Mouse (Mus musculus): ENCODE data around the gene Gfap.

Gene Gfap

DNA sequence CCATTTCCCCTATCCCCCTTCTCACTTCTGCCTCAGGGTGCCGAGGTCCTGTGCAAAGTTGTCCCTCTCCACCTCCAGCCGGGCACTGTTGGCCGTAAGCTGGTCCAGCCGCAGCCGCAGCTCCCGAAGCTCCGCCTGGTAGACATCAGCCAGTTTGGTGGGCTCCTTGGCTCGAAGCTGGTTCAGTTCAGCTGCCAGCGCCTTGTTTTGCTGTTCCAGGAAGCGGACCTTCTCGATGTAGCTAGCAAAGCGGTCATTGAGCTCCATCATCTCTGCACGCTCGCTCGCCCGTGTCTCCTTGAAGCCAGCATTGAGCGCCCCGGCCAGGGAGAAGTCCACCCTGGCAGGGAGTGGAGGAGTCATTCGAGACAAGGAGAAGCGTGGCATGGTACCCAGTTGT lies 4.1 kb downstream of the Gfap start:
- no peak for DNase-seq (ENCODE audit: low spot score in 2 of 2)

DNA sequence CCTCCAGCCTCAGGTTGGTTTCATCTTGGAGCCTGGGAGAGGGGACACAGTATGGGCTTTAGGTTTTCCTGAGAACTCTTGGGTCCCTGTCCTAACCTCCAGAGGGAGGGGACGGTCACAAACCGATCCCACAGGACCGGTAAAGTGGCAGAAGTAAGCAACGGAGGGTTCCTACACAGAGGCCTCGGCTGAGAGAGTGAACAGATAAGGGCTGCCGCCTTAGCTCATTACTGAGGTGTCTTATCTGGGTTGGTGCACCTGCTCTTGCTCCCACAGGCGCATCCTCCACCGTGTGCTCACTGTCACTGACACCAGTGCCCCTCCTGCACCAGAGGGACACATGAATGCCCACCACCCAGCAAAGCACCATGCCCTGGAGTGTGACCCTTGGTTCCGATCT lies 4.9 kb downstream of the Gfap start:
- no peak for DNase-seq (ENCODE audit: low spot score in 2 of 2)

DNA sequence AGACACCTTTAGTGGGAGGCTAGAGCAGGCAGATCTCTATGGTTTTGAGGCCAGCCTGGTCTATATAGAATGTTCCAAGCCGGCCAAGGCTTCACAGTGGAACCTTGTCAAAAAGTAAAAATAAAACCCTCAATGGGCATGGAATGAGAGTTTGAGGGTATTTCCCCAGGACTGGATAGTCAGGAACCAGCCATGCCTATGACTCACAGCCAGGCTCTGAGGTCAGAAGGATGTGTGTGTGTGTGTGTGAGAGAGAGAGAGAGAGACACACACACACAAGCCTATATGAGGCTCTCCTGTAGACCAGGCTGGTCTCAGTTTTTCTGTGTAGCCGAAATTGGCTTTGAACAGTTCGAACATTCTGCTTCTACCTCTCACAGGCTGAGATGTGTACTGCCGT lies 6.0 kb downstream of the Gfap start:
- no peak for DNase-seq (ENCODE audit: low spot score in 2 of 2)

DNA sequence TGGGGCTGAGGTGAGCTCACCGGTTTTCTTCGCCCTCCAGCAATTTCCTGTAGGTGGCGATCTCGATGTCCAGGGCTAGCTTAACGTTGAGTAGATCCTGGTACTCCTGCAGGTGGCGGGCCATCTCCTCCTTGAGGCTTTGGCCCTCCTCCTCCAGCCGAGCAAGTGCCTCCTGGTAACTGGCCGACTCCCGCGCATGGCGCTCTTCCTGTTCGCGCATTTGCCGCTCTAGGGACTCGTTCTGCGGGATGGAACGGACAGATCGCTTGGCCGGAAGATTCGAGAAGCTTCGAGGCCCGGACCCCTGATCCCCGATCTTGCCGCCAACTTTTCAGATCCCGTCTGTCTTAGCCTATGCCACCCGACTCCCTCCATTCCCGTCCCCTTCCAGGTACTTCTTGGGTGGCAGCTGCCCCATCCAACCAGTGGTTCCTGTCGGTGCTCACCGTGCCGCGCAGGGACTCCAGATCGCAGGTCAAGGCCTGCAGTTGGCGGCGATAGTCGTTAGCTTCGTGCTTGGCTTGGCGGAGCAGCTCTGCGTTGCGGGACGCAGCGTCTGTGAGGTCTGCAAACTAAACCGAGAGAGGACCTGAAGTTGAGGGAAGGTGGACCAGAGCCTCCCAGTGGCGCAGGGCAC lies 7.6 kb downstream of the Gfap start:
- DNase-seq (ENCODE audit: low spot score in 2 of 2), result no peak

DNA sequence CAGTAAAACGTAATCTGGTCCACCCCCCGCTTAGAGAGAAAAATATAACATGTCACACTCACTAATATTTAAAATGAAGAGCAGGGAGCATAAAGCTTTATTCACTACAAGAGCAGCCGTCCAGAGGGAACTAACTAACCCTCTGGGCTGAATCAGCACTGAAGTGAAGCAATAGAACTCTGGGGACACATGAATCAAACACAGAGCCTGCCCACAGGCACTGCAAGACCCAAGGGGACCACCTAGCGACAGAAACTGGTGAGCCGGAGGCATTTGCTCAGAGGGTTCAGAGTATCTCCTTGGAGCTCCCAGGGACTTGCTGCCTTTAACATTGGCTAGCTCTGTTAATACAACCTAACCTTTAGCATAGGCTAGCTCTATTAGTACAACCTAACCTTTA lies 10.6 kb downstream of the Gfap start:
- no peak for DNase-seq (ENCODE audit: low spot score in 2 of 2)

DNA sequence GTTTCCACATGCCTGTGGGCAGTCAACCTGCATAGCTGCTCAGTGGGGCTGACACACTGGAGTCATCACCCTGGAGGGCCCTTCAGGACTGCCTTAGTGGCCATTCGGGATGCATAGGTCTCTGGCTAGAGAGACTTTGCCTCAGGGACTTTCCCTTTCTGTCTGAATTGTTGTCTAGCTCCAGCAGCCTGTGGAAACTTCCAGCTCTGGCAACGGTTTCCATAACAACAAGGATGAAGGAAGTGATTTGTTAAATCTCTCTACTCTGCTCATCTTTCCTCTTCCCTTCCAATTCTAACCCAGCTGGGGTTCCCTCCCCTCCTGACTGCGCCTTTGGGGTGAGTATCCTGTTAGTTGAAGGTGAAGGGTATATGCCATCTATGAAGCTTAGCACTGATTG lies 12.6 kb downstream of the Gfap start:
- no peak for DNase-seq (ENCODE audit: low spot score in 2 of 2)

DNA sequence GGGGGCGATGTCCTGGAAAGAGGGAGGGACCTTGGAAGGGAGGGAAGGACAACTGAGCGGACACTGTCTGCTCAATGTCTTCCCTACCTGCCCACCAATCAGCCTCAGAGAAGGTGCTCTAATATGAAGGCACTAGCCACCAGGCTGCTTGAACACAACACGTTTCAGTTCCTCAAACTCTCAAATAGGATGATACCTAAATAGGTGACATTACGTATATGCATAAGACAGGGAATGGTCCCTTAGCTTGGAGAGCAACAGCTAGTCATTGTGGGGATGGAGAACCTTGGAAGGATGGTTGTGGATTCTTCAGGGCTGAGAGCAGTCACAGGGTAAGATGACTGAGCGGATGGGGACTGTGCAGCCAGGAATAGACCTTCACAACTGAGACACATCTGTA lies 13.3 kb downstream of the Gfap start:
- no peak for DNase-seq (ENCODE audit: low spot score in 2 of 2)

DNA sequence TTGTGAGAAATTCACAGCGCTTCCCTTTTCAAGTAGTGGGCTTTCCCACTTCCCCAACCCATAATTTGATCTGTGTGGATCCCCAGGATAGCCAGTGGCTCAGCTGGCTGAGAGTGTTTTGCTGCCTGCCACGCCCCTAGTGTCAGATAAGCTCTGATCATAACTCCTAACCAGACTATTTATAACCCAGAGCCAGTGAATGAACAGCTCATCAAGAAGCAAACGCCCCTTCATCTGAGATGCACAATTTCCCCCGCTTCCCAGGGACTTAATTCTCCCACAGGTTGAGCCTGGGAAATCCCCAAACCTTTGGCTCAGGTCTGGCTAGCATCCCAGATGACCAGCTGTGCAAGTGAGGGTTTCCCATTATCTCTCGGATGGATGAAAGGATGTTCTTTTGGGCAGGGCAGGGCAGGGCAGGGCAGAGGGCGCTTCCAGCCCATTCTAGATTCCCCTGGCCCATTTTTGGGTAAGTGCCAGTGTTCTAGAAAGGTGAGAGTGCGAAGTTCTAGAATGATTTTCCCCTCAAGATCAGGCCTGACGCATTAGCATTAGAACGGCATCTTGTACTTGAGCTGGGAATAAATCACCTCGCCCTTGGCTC lies 16.0 kb downstream of the Gfap start, which contains the start of gene Fam187a:
TSS of gene Fam187a (plus strand) at position 554 of the 604 bp plus-strand sequence.
- DNase-seq (ENCODE audit: low spot score in 2 of 2), result no peak

DNA sequence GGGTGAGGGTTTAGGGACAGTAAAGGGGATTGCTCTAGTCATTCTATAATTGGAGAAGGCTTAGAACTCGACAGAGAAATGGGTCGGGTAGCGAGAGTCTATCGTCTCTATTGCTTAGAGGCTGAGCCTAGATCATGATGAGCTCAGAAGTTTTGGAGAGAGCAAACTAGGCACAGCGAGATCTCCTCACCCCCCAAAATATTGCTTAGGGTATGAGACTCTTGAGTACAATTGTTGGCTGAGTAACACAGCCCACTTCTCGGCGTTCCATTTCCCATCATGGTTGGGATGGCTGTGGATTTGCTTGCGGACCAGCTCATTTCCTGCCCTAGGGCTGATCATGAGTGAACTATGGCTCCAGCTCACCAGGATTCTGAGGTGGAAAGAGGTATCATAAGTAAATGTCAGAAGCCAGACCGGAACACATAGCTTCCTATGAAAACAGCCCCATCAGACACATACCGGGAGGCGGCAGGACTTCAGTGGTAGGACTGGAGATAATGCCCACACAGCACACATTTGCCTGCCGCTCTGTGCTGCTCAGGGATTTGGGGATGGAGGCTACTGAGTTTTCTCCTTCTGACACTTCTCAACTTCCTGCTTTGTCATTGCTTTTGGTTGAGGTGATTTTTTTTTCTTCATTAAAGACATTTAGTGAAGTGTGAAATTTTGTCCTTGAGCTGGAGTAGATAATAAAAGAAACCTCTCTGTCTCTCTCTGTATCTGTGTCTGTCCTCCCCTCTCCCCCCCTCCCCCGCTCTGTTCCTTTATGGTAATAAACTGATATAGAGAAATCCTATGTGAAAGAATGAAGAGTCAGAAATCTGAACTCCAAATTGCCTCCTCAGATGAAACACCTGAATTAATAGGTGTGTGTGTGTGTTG lies 19.2 kb downstream of the Gfap start:
- DNase-seq (ENCODE audit: low spot score in 2 of 2), result no peak

DNA sequence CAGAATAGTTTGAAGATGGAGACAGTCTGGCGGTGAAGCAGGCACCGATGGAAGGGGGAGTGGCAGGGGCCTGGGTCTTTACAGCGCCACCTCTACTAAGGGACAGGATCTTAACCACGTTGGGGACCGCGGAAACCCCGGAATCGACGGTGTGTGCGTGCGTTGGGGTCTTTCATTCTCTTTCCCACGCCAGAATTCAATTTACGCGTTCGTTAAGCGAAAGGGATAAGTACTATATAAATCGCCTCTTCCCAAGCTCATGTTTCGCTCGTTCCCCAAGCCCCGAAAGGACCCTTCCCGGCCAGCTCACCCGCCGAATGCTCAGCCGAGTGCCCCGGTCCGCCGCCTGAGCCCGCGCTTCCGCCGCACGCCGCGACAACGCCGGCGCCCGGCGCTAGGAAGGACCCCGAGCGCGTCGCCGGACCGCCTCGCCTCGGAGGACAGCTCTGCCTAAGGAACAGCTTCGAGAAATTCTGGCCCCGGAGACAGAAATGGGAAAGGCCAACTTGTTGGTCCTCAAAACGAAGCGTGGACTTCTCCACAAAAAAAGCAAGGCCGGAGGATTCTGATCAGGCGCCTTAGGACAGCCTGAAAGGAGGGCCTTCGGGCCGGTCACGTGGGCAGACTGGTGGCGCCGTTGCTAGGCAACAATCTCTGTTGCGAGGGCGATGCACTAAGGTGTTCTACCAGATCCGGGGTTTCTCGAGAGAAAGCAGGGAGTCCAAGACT lies 20.0 kb downstream of the Gfap start, which contains the start of the genes Eftud2 and Ccdc103:
TSS of gene Eftud2 (minus strand) at position 401 of the 729 bp plus-strand sequence.
TSS of gene Ccdc103 (plus strand) at position 620 of the 729 bp plus-strand sequence.
- DNase-seq (ENCODE audit: low spot score in 2 of 2), result peak; percentile 92 to 96

DNA sequence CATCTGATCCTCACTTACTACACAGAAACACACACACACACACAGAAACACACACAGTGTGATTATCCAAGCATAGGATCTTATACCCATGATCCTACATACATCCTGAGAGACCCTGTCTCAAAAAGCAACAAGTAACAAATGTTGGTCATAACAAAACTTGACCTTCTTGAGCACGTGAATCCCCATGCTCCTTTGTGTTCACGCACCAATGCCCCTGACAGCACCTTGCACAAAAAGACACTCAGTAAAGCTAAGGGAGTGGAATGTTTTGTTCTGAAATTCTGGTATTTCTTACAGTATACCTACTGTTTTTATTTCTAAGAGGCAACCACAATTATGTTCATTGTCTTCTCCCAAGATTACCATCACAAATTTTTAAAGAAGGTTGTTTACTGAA lies 21.2 kb downstream of the Gfap start:
- no peak for DNase-seq (ENCODE audit: low spot score in 2 of 2)

DNA sequence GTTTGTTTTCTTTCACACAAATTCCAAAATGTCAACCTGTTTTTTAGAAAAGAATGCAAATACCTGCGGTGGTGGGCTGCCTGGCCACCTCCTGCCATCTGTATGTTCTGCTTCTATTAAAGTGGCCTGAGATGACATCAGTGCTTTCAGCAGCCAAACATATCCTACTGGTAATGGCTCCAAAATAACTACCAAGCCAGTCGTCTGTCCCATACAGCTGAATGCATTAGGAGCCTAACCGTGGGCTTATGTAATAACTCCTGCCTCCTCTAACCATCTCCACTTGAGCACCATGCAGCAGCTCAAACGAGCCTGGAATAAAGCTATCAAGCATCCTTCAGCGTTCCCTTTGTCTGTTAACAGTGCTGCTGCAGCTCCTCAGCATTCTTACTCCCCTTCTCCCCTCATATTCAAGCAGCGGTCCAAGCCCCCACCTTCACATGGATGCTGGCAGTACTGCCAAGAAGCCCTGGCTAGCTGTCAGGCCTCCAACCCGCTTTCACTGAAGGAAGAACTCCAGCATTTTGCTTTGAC lies 25.8 kb downstream of the Gfap start:
- DNase-seq (ENCODE audit: low spot score in 2 of 2), result peak in 1 of 2 experiments; percentile 26

DNA sequence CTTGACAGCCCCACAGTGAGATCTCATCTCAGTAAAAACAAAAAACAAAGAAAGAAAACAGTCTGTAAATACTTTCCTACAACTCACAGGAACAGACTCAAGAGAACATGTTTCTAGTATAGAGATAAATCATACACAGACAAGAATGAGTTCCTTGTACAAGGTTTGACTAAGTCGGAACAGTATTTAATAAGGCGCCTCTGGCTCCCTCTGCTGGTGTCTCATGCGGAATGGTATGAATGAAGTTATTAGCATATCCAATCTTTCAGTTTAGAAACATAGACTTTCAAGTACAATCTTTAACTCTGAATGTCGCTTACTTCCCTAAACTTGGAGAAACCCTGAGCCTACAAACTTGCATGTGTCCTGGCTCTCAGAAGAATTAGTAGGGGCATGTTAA lies 36.4 kb downstream of the Gfap start:
- DNase-seq (ENCODE audit: low spot score in 2 of 2), result peak; percentile 59

DNA sequence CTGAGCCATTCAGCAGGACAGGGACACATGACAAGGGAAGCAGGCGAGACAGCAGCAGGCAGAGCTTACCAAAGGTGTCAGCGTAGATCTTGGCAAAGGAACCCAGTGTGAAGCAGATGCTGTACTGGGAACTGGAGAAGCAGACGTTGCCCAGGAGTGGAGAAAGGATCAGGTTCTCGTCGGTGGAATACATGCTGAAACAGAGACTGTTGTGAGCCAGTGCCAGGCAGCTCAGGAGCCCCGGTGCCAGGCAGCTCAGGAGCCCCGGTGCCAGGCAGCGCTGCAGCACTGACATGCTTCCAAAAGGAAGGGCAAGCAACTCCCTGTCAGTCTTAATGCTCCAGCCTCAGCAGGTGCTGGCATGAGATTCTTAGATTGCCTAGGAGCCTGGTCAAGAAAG lies 40.8 kb downstream of the Gfap start:
- peak in 1 of 2 experiments; percentile 14 for DNase-seq (ENCODE audit: low spot score in 2 of 2)

DNA sequence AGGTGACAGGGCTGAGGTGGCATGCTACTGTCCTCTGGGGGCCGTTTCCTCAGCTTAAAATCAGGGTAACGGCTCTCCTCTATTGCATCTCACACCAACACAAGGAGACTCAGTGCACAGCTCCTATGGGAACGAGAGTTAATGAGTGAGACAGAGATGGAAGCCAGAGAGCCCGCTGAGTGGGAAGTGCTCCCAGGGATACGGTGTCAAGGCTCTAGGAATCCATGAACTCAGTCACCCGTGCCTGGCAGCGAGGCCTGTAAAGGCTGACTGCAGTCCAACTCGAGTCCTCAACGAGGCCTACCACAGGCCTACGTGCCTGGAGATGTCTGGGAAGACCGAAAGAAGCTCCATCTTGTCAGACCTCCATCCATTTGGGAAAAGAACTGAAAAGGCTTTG lies 41.8 kb downstream of the Gfap start:
- no peak for DNase-seq (ENCODE audit: low spot score in 2 of 2)

DNA sequence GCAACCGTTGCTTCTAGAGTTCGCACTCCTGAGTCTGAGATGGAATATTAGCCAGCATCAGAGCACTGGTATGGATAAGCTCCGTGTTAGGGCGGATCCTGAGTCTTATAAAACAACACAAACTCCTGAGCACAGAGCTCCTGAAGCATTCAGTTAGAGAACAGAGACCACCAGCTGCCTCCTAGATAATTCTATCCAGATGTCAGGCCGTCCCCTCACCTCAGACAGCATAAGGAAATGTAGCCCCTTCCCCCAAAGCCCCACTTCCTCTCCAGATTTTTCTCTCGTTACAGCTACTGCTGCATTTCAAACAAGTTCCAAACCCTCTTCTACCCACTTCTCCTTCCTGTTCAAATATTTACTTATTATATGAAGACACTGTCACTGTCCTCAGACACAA lies 44.8 kb downstream of the Gfap start:
- DNase-seq (ENCODE audit: low spot score in 2 of 2), result no peak

DNA sequence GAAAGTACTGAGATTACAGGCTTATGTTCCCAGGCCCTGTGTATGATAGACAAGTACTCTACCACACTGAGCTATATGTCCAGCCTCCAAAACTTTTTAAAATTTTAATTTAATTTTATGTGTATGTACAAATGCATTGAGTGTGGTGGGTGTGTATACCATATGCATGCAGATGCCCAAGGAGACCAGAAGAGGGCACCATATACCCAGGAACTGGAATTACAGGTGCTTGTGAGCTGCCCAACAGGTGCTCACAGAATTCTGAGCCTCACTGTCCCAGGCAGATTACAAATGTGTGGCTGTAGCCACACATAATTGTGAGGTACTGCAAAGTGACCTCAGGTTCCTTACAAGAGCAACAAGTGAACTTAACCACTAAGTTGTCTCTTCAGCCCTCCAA lies 47.0 kb downstream of the Gfap start:
- no peak for DNase-seq (ENCODE audit: low spot score in 2 of 2)

DNA sequence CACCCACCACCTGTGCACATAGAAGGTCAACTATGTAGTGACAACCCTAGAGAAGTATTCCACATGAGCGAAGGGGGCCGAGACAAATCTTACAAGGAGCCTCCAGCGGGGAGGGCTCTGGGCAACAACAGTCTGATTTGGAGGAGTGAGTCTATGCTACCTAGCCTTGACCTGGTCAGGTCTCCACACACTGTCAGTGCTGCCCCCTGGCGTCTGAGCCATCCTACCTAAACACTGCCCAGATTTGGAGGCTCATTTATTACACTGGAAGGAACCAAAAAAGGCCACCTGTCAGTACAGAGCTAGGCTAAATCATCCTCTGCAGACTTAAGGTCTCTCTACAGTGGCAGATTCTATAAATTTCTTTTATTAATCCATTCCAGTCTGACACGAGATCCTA lies 48.8 kb downstream of the Gfap start:
- peak in 1 of 2 experiments; percentile 29 for DNase-seq (ENCODE audit: low spot score in 2 of 2)

DNA sequence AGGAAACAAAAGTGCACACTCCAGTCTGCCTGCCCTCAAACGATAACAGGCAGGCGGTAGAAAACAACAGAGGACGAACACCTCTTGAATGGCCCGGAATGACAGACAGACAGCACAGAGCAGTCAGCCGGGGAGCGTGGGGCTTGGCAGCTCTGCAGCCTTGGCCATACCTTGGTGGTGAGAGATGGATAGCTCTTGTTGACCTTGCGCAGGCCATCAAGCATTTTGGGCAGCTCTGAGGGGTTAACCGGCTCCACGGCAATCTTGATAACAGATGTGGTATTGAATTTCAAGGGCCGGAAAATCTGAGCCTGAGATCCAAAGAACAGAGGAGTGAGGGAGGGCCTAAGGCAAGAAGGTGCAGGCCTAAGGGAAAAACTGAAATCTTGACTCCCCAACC lies 54.8 kb downstream of the Gfap start:
- DNase-seq (ENCODE audit: low spot score in 2 of 2), result no peak

DNA sequence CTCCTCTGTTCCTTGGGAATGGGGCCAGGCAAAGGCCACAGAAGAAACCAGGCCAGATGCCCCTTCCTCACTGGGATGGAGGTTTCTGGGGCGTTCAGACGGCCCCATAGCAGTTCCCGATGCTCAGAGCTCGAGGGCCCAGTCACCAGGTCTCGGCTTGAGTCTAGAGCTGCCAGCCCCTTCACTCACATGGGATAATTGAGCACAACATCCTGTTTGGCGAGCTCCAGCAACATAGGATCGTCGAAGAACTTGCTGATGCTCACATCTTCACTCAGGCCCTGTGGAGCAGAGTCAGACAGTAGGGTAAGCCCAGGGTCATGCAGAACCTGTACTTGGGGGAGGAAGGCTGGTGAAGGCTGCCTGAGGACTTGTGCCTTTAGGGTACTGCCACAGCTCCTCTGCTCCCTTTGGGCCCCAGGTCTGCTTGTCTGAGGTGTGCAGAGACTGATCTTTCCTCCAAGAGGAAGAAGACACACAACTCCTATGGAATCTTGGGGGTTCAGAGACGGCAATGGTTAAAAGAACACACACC lies 62.0 kb downstream of the Gfap start:
- no peak for DNase-seq (ENCODE audit: low spot score in 2 of 2)

DNA sequence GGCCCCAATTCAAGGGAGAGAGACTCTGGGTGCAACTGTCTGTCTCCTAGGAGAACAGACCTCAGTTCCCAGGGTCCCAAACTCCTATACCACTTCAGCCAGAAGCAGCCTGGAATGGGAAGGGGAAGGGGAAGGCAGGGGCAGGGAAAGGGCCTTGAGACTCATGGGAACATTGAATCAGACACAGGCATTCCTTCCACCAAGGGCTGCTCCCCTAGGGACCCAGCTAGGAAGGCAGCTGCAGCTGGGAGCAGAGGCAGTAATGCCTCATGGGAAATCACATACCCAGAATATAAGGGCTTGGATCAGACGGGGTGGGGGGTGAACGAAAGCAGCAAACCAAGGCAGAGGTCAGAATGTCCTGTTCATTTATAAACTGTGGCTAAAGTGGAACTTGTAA lies 62.6 kb downstream of the Gfap start:
- no peak for DNase-seq (ENCODE audit: low spot score in 2 of 2)
